ENCODE assay signal across 9 mouse cellular contexts in genomic region chr10:93123957-93124613, GRCm38 (mm10). TPM values are rescaled to one million over a fixed set of nuclear protein-coding genes. Genes with fewer than 3 reads are reported as not detected.
DNase-seq lines count a peak whose midpoint lies in the region; ATAC-seq lines count a peak whose summit lies in the region.
"Had no signal": no experiment of that assay in that cellular context is flagged by ENCODE, and none has a peak within 500 bp of the region (broad histone marks: within the 10 kb centered on the region; RNA-seq: fewer than 3 reads in every experiment).

No protein-coding gene starts in this region.

- peak; percentile 40 for DNase-seq in right cerebral cortex, adult 18-20 months
- no peak for DNase-seq in right cerebral cortex, postnatal 36 days (ENCODE audit: low spot score in 2 of 2)
- peak; percentile 13 for DNase-seq in embryo, embryonic 10.5 days (ENCODE audit: low spot score)
- peak; percentile 31 for DNase-seq in mesoderm, embryonic 11.5 days (ENCODE audit: low read depth, low spot score)
- peak; percentile 21 for DNase-seq in yolk sac, embryonic 10.5 days (ENCODE audit: low spot score)
- DNase-seq in cerebellum, adult 11-12 months, result no peak

- H3K9ac ChIP-seq in heart, embryonic 15.5 days, result no peak overlapping the region
- no peak overlapping the region for H3K9ac ChIP-seq in limb, embryonic 12.5 days (replicated peaks)
- H3K9ac ChIP-seq: neural tube, embryonic 13.5 days had no signal

- H3K4me3 ChIP-seq in heart, embryonic 15.5 days, result no peak overlapping the region
- H3K4me3 ChIP-seq in limb, embryonic 12.5 days (replicated peaks), result no peak overlapping the region
- H3K4me3 ChIP-seq: neural tube, embryonic 13.5 days had no signal

- H3K4me1 ChIP-seq in heart, embryonic 15.5 days (replicated peaks), result 0 out of 2 replicates have a peak, but pooled peaks cover 2% of the 10 kb centered on the region
- H3K4me1 ChIP-seq in limb, embryonic 12.5 days (replicated peaks), result 0 out of 2 replicates have a peak, but pooled peaks cover 3% of the 10 kb centered on the region

- H3K27ac ChIP-seq in heart, embryonic 15.5 days, result peak overlapping the region; percentile 75
- peak overlapping the region; percentile 37; the same call in 1 of the 2 replicates for H3K27ac ChIP-seq in limb, embryonic 12.5 days
- H3K27ac ChIP-seq: neural tube, embryonic 13.5 days had no signal

- peak overlapping the region; percentile 26 for H3K4me2 ChIP-seq in heart, embryonic 15.5 days
- no peak overlapping the region for H3K4me2 ChIP-seq in limb, embryonic 12.5 days
- H3K4me2 ChIP-seq: neural tube, embryonic 13.5 days had no signal

- no peaks in the 10 kb centered on the region for H3K36me3 ChIP-seq in heart, embryonic 15.5 days
- no peaks in the 10 kb centered on the region for H3K36me3 ChIP-seq in limb, embryonic 12.5 days
- H3K36me3 ChIP-seq: neural tube, embryonic 13.5 days had no signal

- H3K9me3 ChIP-seq in heart, embryonic 15.5 days (replicated peaks), result no peaks in the 10 kb centered on the region
- no peaks in the 10 kb centered on the region for H3K9me3 ChIP-seq in limb, embryonic 12.5 days
- H3K9me3 ChIP-seq: neural tube, embryonic 13.5 days had no signal

- WGBS in heart, embryonic 15.5 days, result 42% methylated on average over 12 of the region's 12 CpGs
- WGBS in limb, embryonic 12.5 days, result 72% methylated on average over 12 of the region's 12 CpGs

- no peaks in the 10 kb centered on the region for H3K27me3 ChIP-seq in heart, embryonic 15.5 days
- no peaks in the 10 kb centered on the region for H3K27me3 ChIP-seq in limb, embryonic 12.5 days
- H3K27me3 ChIP-seq: neural tube, embryonic 13.5 days had no signal

- peak; percentile 66 for ATAC-seq in heart, embryonic 15.5 days (replicated peaks; ENCODE audit: insufficient number of reproducible peaks, insufficient read depth, low FRiP score, low read depth)
- no peak for ATAC-seq in limb, embryonic 12.5 days (ENCODE audit: insufficient number of reproducible peaks, insufficient read depth, low FRiP score, low TSS enrichment, low read depth)

RNA-seq across cellular contexts. Expression of gene Cdk17, which starts 36.6 kb away (rescaled TPM):
- 16.7 and 17.3 TPM in 2 replicates for polyA plus RNA-seq in heart, embryonic 15.5 days (2015; fragmentation: Nextera tagmentation; extraction: Ambion mirVana)
- 22.2 and 23.9 TPM in 2 replicates for polyA plus RNA-seq in limb, embryonic 12.5 days (2016; fragmentation: Nextera tagmentation; extraction: Ambion mirVana)

RNA-seq across cellular contexts. Expression of gene Cfap54, which starts 42.7 kb away (rescaled TPM):
- 0.19 and 0.52 TPM in 2 replicates for polyA plus RNA-seq in heart, embryonic 15.5 days (2015; fragmentation: Nextera tagmentation; extraction: Ambion mirVana)
- 0.19 and 0.48 TPM in 2 replicates for polyA plus RNA-seq in limb, embryonic 12.5 days (2016; fragmentation: Nextera tagmentation; extraction: Ambion mirVana)

Comparison
In these comparisons a context has a peak if more than half of its experiments do, and no peak if none do; other contexts are left out.
1. DNase-seq: peak in right cerebral cortex, adult 18-20 months (single experiment), embryo, embryonic 10.5 days (single experiment), mesoderm, embryonic 11.5 days (single experiment) and yolk sac, embryonic 10.5 days (single experiment); none in right cerebral cortex, postnatal 36 days (0 of 2) and cerebellum, adult 11-12 months (single experiment).